Mouse (Mus musculus): Measurements from ENCODE around the gene Sned1.

DNA sequence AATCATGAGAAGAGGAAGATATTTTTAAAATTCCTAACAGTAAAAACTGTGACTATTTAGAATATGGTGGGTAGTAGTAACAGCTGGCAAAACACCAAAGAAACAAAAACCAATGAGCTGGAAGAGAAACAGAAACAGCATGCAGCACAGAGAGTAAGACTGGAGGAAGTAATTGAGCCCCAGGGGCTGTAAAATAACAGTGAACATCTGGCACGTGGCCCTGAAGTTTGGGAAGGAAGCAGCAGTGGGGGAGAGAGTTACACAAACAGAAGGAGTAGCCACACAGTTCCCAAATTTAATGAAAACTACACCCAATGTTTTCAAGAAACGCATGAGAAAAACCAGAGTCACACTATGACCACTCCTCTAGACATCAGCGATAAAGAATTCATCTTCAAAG lies 31.6 kb downstream of the Sned1 start:
- TF ChIP-seq CTCF (IDR thresholded peaks at IDR 0.05; ENCODE audit: control insufficient read depth, insufficient read depth, insufficient replicate concordance, low read depth, low read length) (no peak), POLR2A (IDR thresholded peaks at IDR 0.05; ENCODE audit: control insufficient read depth, low read depth, low read length) (no peak)

Data from testis, adult 2 months (tissue).